Mouse (Mus musculus): ENCODE measurements around the gene Rfx4.

Gene Rfx4

DNA sequence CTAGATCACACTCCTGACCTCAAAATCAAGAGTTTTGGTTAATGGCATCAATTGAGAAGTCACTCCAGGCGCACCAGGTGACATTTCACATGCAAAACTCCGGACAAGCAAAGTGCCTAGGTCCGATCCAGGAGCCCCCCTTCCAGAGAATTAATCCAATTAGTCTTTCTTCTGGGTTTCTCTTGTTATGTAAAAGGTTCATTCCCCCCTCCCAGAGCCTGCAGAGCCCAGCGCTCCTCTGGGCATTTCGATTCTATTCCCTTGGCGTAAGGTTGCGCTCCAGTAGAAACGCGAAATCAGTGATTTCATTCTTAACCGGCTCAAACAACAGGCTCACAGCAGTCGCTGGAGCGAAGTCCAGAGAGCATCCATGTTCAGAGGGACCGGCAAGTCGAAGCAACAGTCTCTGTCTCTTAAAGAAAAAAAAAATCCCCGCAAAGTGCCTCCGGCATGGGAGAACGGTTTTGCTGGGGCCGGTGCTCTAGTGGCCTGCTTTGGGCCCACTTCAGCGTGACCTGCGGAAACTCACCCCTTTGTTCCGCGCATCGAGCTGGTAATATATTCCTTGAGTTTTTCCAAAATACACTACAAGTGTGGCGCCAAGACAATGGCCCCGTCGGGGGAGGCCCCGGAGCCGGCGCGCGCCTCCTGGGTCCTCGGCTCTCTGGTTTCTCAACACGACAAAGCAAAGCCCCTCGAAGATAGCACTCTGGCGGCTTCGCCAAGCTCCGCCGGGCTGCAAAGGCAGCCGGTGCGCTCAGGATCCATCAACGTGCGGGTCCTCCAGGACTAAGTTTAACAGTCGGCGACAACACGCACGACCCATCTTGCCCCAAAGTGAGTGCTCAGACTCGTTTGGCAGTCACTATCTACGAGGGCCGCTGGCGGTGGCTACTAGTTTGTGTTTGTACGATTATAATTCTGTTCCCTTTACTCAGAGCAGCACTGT is 2.9 kb downstream of the Rfx4 start:
- no peak for DNase-seq (ENCODE audit: low spot score)

DNA sequence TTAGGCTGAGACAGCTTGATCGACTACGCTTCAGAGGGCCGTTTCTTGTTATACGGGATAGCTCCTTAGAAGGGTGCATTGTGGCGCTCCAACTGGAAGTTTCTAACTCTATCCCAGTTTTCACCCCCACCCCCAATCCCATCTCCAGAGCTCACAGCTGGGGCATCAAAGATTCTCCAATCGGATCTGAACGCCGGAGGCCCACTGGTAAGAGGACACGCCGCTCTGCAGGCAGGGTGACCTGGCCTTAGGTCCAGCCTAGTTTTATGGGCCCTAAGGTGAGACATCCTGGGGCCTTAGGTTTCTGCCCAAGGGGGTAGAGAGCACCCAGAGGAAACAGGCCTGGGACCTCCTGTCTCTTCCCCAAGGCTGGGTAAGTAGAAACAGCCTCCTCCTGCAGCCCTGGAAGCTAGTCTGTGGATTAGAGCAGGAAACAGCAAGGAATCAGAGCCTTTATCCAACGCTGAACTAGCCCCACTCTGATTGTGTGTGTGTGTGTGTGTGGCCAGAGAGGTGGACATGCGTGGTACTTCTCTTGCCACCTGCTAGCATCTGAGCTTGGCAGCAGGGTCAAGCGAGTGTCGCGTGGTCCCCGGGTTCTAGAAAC is 3.8 kb downstream of the Rfx4 start:
- peak; percentile 10 for DNase-seq (ENCODE audit: low spot score)

DNA sequence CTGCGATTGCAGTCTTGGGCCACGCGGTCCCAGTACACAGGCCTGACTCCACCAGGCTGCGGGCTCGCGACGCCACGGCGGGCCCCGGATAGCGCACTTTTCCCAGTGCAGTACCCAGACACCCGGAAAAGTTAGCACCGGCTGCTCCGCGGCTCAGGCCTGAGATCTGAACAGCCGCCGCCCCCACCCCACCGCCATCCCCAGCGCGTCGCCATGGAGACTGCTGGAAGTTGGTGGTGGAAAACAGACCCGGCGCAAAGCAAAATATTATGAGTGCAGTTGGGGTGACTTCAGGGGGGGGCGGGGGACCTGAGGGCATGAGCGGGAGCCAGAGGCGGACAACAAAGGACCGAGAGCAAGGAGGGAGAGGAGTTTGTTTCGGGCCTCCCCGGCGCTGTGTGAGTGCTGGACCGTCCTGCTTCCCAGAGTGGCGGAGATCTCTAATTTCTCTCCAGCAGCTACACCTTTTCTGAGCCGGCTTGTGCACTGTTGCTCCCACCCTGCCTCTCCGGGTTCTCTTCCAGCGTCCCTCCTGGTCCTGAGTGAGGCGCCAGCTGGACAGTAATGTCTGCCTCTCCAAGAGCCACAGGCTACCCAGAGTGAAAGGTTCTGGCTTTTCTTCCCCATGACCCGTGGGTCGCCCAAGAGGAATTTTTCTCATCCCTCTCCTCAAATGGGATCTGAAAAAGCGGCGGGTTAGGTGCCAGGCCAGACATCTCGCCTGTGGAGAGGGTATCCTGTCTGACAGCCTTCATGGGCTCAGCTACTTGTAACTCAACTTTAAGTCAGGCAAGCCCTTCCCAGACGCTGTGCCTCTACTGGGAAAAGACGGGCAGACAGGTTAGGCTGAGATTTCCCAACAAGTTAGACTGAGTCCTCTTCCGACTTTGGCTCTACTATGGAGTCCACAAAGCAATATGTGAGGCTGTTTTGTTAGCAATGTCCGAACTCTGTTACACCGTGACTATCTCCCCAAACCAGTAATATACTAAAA is 4.6 kb downstream of the Rfx4 start:
- DNase-seq (ENCODE audit: low spot score): peak; percentile 26

GRCm38 (mm10) chr10:84768766-84769165 is 12.9 kb downstream of the Rfx4 start:
- no peak for DNase-seq (ENCODE audit: low spot score)

DNA sequence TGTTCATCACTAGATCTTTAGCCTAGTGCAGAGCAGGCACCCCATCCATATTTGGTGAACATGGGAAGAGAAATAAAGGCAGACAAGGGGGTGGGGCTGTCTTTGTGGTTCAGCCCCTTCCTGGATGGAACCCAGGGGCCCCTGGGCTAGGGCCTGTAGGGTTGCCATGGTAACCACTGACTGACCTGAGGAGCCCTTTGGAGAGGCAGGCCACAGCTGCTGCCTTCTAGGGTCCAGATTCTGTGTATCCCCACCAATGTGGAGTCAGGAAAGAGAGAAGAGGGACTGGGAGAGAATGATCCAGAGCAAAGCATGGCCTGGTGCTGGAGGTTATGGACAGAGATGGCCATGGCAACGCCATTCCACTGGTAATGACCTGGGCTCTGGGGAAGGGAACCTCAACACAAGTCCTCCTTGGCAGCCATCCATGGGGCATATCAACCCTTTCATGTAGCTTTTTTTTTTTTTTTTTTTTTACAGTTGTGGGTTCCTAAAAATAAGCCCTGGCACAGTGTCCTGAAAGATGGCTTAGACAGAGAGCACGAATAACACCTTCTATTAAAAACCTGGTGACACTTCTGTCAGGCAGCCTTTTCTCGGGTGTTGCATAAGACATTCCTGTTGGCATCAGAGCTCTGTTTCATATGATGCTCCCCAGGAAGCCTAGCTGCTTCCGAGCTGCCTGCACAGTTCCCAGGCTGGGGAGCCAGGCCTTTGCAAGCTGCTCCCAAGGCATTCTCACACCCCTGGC is 16.7 kb downstream of the Rfx4 start:
- DNase-seq (ENCODE audit: low spot score): no peak

GRCm38 (mm10) chr10:84773889-84774288 is 18.0 kb downstream of the Rfx4 start:
- DNase-seq (ENCODE audit: low spot score): no peak

- no peak for DNase-seq (ENCODE audit: low spot score)
Measured at GRCm38 (mm10) chr10:84774573-84774972, 18.7 kb downstream of the Rfx4 start.

GRCm38 (mm10) chr10:84777109-84777508 is 21.2 kb downstream of the Rfx4 start:
- no peak for DNase-seq (ENCODE audit: low spot score)

DNA sequence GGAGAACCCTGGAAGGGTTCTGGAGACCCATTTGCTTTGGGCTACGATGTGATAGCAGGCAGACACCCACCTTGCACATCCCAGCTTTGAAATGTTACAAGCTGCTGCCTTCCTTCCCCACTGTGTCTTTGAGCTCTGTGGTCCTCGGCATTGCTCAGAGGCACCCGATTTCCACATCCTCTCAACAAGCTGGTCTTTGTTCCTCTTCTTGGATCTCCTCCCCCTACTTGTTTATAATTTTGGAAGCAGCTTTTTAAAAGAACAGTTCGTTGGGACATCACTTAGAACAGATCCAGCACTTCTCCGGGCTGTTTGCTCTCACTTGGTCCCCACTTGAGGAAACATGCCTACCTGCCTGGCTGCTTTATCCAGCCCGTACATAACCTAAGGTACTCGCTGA is 22.1 kb downstream of the Rfx4 start:
- no peak for DNase-seq (ENCODE audit: low spot score)

DNA sequence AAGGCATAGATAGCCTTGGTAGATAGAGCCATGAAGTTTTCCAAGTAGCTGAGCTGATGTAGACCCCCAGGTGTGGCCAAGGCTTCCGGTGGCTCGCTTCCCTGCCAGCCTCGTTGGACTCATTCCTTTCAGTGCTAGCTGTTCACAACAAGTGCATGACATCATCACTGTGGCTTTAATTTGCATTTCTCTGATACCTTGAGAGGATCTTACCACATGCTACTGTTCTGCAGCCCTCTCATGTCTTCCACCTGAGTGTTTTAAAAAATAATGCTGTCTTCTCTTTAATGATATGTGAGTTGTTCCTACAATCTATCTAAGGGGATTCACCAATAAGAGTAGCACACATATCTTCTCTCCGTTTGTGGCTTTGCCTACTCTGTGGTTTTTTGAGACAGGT is 25.0 kb downstream of the Rfx4 start:
- no peak for DNase-seq (ENCODE audit: low spot score)

GRCm38 (mm10) chr10:84785339-84785738 is 29.5 kb downstream of the Rfx4 start:
- DNase-seq (ENCODE audit: low spot score): no peak

- DNase-seq (ENCODE audit: low spot score): no peak
Measured at GRCm38 (mm10) chr10:84790323-84790722, 34.5 kb downstream of the Rfx4 start.

DNA sequence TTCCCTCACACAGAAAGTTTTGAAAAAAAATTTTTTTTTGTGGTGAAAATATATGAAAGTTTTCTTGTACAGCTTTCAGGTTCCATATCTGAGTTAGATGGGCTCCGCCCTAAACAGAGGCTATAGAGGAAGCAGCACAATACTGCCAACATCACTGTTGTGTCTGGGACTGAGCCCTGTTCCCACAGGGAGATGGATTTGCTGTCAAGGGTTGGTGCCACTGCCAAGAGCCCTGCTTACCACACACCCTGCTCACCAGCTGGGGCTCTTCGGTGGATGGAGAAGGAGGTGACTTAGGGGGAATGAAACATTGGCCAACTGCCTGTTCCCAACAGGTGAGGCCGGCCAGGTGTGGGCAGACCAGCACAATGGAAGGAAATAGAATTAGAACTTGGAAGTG is 35.3 kb downstream of the Rfx4 start:
- no peak for DNase-seq (ENCODE audit: low spot score)

DNA sequence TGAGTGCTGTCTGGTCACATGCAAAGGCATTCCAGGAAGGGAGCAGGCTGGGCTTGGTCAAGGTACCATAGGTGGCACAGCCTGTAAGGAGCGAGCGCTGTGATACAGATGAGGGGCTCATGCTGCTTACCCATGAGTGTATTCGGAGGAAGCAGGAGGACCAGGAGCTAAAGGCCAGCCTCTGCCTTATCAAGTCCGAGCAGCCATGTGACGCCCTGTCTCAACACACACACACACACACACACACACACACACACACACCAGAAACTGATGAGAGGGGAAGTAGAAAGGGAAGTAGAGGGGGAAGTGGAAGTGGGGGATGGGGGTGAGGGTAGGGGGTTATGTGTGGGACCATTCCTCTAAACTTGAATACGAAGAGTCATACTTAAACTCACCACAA is 45.7 kb downstream of the Rfx4 start:
- no peak for DNase-seq (ENCODE audit: low spot score)

- no peak for DNase-seq (ENCODE audit: low spot score)
Measured at GRCm38 (mm10) chr10:84803216-84803844, 47.5 kb downstream of the Rfx4 start.

- DNase-seq (ENCODE audit: low spot score): no peak
Measured at GRCm38 (mm10) chr10:84805576-84805975, 49.7 kb downstream of the Rfx4 start.

DNA sequence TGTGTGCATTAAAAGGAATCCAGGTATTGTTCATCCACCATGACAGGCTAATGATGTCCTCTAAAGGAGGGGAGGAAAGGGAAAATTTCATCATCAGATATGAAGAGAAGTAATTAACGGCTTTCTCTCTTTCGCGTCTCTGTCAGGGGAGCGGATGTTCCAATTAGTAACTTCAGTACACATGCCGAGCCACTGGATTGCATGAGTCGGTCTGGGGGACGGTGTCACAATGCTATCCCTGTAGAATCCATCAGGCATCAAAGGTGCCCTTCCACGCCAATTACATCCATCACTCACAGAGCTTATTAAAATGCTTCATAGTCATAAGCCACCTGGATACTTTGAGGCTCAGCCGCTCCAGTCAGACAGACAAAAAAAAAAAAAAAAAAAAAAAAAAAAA is 51.3 kb downstream of the Rfx4 start:
- DNase-seq (ENCODE audit: low spot score): no peak

DNA sequence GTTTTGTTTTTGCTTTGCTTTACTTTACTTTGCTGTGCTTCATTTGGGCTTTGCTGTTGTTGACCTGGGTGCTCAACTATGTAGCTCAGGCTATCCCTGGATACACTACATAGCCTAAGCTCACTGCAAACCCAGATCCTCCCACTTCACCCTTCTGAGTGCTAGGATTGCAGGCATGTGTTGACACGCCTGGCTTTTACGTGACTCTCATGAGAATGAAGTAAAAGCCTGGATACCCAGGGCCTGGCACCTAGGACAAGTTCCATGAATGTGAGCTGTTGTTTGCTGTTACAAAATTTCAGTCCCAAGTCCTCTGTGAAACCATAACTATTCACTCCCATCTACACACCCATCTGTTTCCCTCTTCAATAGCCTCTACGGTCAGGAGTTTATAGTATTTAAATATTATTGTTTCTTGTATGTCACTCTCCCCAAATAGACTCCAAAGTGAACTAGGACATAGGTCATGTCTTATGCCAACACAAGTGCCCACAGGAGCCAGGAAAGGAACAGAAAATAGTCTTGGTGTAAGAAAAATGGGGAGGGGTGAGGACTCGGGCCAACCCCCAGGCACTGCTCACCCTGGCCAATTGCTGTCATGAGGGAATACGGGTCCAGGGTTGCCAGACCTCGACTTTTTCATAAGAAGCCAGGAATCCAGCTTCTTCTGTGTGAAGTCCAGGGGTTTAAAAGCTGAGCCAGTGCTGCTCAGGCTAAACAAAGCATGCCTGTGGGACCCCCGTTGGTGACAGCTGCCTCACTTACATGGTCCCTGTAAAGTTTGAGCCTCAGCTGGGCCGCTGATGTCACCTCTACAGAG is 54.4 kb downstream of the Rfx4 start:
- DNase-seq (ENCODE audit: low spot score): no peak

DNA sequence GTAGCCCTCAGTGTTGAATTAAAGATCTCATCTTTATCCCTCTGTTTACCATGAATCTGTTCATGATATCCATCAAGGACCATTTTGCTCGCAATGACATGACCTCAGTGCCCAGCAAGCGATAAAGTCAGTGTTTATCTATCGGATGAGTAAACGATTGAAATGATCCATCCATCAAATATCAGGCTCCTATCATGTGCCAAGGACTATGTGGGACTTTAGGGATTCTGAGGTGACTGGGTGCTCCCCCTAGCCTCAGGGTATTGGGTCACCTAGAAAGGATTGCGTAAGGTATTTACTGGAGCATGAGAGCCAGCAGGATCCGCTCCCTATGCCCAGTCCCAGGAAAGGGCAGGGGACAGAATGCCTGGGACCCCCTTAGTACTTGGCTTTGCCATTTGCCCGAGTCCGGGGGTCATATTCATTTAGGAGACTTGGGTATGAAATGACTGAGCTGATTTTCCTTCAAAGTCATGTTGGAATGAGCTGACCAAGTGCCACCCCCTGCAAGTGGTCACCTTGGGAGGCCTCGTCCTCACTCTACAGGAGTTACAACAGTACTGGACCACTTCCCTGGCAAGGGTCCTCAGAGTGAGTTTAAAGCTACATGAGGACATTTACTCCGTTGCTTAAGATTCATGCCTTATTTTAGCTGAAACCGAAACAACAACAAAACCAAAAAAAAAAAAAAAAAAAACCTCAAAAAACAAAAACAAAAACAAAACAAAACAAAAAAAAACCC is 55.5 kb downstream of the Rfx4 start:
- no peak for DNase-seq (ENCODE audit: low spot score)

DNA sequence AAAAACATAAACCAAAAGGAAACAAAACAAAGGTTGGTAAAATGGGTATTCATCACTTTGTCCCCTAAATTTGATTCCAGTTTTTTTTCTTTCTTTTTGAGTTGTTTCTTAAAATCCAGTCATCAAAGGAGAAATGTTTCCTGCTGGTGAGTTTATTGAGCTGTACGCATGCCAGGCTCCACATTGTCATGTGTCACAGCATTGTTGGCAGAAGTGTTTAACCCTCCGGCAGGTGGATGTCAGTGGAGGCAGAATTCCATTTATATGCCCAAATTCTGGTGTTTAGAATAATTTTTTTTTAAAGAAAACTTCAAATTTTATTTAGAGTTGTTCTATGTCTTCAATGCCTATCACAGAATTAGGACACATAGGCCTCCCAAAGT is 56.0 kb downstream of the Rfx4 start:
- no peak for DNase-seq (ENCODE audit: low spot score)

Measured in MN1 (cell line).